Mouse (Mus musculus) ES-E14 (cell line): Measurements from ENCODE around the gene Tspan31.

Source experiments
- CHD2 ChIP-seq: IDR thresholded peaks from 2 replicates; pipeline ENCODE4 v1.6.1; 2014; ENCODE audit warnings: mild to moderate bottlenecking, low read depth, low read length, inconsistent platforms
- MAFK ChIP-seq: IDR thresholded peaks from 2 replicates; pipeline ENCODE4 v1.6.1; 2014; ENCODE audit warnings: mild to moderate bottlenecking, low read depth, low read length, inconsistent platforms; ENCODE audit not compliant: insufficient read depth
- ZC3H11A ChIP-seq: IDR thresholded peaks from 2 replicates; pipeline ENCODE4 v1.6.1; 2012; ENCODE audit warnings: low read depth, mild to moderate bottlenecking, inconsistent platforms, low read length, borderline replicate concordance

DNA sequence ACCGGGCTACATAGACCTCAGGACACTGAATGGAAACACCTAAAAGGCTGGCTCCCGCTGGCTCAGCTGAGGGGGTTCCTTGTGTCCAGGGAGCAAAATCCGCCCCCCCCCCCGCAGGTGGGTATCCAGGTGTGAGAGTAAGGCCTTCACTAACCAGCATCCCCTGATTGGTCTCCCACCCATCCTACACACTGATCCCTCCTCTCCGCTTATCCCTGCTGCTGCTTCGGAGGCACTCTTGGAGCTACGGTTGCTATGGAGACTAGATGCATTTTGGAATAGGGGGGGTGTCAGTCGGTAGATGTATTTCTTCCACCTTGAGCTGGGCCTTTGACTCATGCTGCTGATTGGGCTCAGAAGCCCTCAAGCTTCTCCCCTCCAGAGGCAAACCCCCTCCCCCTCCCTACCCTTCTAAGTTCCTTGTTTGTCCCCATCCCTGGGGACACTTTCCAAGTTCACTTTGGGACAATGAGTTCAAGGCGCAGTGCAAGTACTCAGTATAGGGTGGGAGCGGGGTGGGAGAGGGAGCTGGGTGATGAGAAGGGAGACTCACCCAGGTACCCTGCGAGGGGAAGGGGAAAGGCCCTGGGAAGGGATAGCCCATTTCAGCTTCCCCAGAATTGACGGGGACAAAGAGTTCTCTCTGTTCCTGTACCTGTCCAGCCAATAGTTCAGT lies 8.1 kb upstream of the Tspan31 start:
- TF ChIP-seq MAFK (no peak), CHD2 (no peak), ZC3H11A (no peak)
